Mouse (Mus musculus): ENCODE results near the gene Usp29. TPM values are rescaled to one million over a fixed set of nuclear protein-coding genes. Genes with fewer than 3 reads are reported as not detected.
"Not testable (repeated sequence)": the region's sequence is repeated elsewhere in the genome, so short reads cannot be mapped to it uniquely, and the experiment has no call there.

Gene Usp29
- polyA plus RNA-seq, 1 experiment from 2014 or later: 19.1 TPM

DNA sequence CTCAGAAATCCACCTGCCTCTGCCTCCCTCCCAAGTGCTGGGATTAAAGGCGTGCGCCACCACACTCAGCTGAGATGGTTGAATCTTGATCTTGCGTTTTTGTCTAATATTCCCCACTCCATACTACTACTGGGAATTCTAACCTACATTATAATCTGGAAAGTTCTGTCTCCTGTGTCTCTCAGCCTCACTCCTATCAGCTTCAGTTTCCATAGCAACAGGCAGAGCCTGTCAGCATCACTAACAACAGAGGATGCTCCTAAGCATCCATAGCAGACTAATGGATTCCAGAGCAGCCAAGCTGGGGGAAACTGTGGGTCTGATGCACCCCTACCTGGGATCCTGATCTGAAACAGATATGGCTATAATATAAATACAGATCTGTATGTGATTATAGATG is 193.1 kb downstream of the Usp29 start:
- ATAC-seq (ENCODE audit: low read depth): no peak

DNA sequence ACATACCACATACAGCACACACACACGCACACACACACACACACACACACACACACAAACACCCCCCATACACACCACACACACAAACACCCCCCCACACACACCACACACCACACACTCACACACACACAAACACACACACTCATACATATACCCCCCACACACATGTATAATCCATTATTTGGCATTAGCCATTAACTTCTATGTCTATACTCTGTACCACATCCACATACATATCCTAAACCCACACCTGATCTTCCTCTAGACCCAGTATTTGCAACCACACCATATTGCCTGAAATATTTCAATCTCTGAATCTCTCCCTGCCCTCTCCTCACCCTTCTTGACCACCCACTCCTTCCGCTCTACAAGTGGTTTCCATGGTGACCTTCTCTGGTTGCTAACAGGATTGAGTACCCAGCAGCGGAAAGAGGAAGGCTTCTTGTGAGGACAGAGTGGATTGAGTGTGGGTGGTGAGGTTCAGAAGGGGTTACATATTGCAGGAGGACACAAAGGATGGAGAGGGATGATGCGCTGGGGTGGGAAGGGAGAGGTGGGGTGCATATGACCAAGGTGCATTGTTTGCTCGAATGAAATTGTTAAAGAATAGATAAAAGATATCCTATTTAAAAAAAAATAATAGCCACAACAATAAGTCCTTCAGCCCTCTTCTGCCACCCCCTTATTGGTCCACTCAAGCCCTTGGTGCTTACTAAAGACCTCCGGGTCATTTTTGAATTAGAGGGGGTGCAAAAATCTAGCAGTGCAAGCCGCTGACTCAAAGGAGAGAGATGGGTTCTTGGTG is 195.8 kb downstream of the Usp29 start:
- WGBS: 57% methylated on average over 7 of the region's 7 CpGs
- H3K4me2 ChIP-seq: no peak overlapping the region
- H3K9ac ChIP-seq: no peak overlapping the region
- H3K27me3 ChIP-seq: no peaks in the 10 kb centered on the region
- H3K27ac ChIP-seq (replicated peaks): no peak overlapping the region
- no peaks in the 10 kb centered on the region for H3K9me3 ChIP-seq
- no peaks in the 10 kb centered on the region for H3K4me1 ChIP-seq (replicated peaks)
- H3K4me3 ChIP-seq: no peak overlapping the region
- no peak for ATAC-seq (ENCODE audit: low read depth)
- H3K36me3 ChIP-seq: no peaks in the 10 kb centered on the region

More for the DNA sequence above, 193.1 kb downstream of the Usp29 start:
- Histone ChIP-seq H3K4me1 (replicated peaks) (no peaks in the 10 kb centered on the region; the same call in 1 of the 2 replicates), H3K36me3 (no peaks in the 10 kb centered on the region), H3K4me2 (no peak overlapping the region), H3K4me3 (no peak overlapping the region), H3K9me3 (no peaks in the 10 kb centered on the region), H3K27ac (replicated peaks) (no peak overlapping the region), H3K9ac (no peak overlapping the region), H3K27me3 (no peaks in the 10 kb centered on the region)
- WGBS: 93% methylated on average over 3 of the region's 3 CpGs

DNA sequence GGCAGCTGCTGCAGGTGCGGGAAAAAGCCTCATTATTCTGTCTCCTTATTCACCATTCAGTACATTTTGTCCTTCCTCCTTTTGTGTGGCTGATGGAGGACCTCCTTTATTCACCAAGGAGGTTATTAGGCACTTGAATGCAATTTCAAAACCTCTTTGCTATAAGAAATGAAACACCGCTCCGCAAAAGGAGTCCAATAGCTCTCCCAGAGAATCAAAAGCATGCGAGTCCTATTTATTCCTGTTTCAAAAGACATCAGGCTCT is 196.3 kb downstream of the Usp29 start:
- Histone ChIP-seq H3K27ac (replicated peaks) (no peak overlapping the region), H3K36me3 (no peaks in the 10 kb centered on the region), H3K9me3 (no peaks in the 10 kb centered on the region), H3K9ac (no peak overlapping the region), H3K4me3 (no peak overlapping the region), H3K4me2 (no peak overlapping the region), H3K27me3 (no peaks in the 10 kb centered on the region), H3K4me1 (replicated peaks) (no peaks in the 10 kb centered on the region)
- WGBS: 48% methylated on average over 4 of the region's 4 CpGs
- ATAC-seq (ENCODE audit: low read depth): no peak

DNA sequence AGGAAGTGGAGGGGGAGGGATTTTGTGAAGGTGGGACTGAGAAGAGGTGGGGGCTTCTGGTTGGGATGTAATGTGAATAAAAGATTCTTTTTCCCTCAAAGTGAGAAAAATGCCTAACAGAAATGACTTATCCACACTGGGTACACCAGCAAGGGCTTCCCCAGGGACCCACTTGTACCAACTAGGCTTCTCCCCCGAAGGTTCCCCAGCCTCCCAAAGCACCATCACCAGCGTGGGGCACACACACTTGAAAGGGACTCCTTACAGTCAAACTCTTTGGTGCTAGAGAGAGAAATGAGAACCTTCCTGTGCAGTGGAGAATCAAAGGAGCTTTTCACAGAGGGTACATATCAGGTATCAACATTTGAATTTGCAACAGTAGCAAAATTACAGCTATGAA is 198.9 kb downstream of the Usp29 start:
- H3K4me2 ChIP-seq: no peak overlapping the region
- 60% methylated on average over 2 of the region's 2 CpGs for WGBS
- no peak overlapping the region for H3K27ac ChIP-seq (replicated peaks)
- H3K4me3 ChIP-seq: no peak overlapping the region
- ATAC-seq (ENCODE audit: low read depth): no peak
- no peaks in the 10 kb centered on the region for H3K9me3 ChIP-seq
- no peaks in the 10 kb centered on the region for H3K27me3 ChIP-seq
- no peaks in the 10 kb centered on the region for H3K36me3 ChIP-seq
- H3K4me1 ChIP-seq (replicated peaks): no peaks in the 10 kb centered on the region
- no peak overlapping the region for H3K9ac ChIP-seq

GRCm38 (mm10) chr7:6934741-6935140 is 204.4 kb downstream of the Usp29 start:
- Histone ChIP-seq H3K4me3 (no peak overlapping the region), H3K4me2 (no peak overlapping the region), H3K4me1 (replicated peaks) (0 out of 2 replicates have a peak, but pooled peaks cover 2% of the 10 kb centered on the region), H3K9me3 (no peaks in the 10 kb centered on the region), H3K27me3 (no peaks in the 10 kb centered on the region), H3K36me3 (no peaks in the 10 kb centered on the region), H3K27ac (replicated peaks) (no peak overlapping the region), H3K9ac (no peak overlapping the region)
- 59% methylated on average over 5 of the region's 5 CpGs for WGBS
- no peak for ATAC-seq (ENCODE audit: low read depth)

DNA sequence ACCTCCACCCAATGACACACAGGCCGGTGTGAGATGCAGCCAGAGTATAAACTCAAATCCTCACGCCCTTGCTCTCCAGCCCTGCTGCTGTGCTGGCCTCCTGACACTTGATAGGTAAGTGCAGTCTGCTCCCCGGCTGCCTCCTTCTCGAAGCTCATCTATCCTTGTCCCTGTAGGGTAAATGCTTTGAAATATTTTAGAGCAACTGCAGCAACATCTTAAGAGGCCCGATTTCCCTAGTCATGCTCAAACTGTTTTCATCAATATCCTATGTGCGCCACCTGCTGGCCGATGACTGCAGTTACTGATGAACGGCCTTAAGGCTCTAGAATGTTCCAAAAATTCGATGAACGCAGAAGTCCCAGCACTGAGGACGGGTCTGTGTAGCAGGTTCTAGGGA is 206.7 kb downstream of the Usp29 start:
- Histone ChIP-seq H3K27me3 (no peaks in the 10 kb centered on the region), H3K36me3 (no peaks in the 10 kb centered on the region), H3K27ac (replicated peaks) (no peak overlapping the region), H3K4me2 (no peak overlapping the region), H3K4me1 (replicated peaks) (0 out of 2 replicates have a peak, but pooled peaks cover 2% of the 10 kb centered on the region), H3K9me3 (no peaks in the 10 kb centered on the region), H3K9ac (peak overlapping the region; percentile 47; the same call in 1 of the 2 replicates), H3K4me3 (no peak overlapping the region)
- 44% methylated on average over 11 of the region's 11 CpGs for WGBS
- ATAC-seq (ENCODE audit: low read depth): peak; percentile 44; the same call in 1 of the 2 replicates

DNA sequence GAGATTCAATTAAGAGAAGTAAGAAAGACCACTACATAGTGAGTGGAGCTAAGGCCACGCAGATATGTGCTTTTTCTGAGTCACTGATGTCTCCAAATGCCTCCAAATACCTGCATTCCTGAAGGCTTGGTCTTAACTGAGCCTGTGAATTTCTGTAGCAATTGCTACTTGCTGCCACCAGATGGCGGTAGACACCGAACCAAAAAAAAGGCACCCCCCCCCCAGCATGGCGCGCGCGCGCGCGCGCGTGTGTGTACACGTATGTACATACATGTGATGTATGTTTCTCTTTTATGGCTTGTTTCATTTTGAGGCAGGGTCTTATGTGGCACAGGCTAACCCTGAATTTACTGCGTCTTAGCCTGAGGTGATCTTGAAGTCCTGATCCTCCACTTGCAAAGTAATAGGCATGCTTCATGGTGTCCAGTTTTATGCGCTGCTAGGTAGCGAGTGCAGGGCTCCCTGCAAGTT is 210.4 kb downstream of the Usp29 start:
- peak overlapping the region; percentile 46 for H3K4me2 ChIP-seq
- H3K27ac ChIP-seq (replicated peaks): no peak overlapping the region
- peak; percentile 81 for ATAC-seq (ENCODE audit: low read depth)
- 0 out of 2 replicates have a peak, but pooled peaks cover 2% of the 10 kb centered on the region for H3K4me1 ChIP-seq (replicated peaks)
- H3K27me3 ChIP-seq: no peaks in the 10 kb centered on the region
- no peaks in the 10 kb centered on the region for H3K36me3 ChIP-seq
- WGBS: 17% methylated on average over 16 of the region's 16 CpGs
- no peak overlapping the region for H3K9ac ChIP-seq
- H3K9me3 ChIP-seq: no peaks in the 10 kb centered on the region
- peak overlapping the region; percentile 17 for H3K4me3 ChIP-seq

- H3K4me2 ChIP-seq; H3K9me3 ChIP-seq; H3K27me3 ChIP-seq; H3K4me3 ChIP-seq; H3K27ac ChIP-seq (replicated peaks); H3K9ac ChIP-seq; ATAC-seq (ENCODE audit: low read depth); H3K36me3 ChIP-seq; H3K4me1 ChIP-seq (replicated peaks): not testable (repeated sequence)
- WGBS: 92% methylated on average over 20 of the region's 20 CpGs
Measured at GRCm38 (mm10) chr7:6948061-6948460, 217.7 kb downstream of the Usp29 start.

DNA sequence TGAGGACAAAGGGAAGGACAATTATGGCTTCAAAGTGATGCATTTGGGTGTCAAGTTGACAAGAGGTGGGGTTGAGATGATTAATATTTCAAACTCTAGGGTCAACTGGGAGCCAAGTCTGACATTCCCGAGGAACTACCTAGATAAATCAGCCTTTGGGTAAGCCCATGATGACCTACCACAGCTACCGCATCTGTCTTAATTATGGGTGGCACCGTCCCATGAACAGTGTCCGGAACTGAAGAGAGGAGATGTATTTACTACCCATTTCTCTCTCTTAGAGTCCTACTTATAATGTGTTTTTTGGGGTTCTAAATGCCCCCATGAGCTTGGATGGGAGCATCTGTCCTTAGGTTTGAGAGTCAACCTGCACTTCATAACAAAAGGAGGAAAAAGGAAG is 226.2 kb downstream of the Usp29 start:
- whole genome bisulfite sequencing: 88% methylated on average over 4 of the region's 4 CpGs
- H3K9ac ChIP-seq: no peak overlapping the region
- peaks cover 5% of the 10 kb centered on the region; the same call in 1 of the 2 replicates for H3K36me3 ChIP-seq

GRCm38 (mm10) chr7:6958574-6958973 is 228.2 kb downstream of the Usp29 start:
- no peaks in the 10 kb centered on the region for H3K9me3 ChIP-seq
- H3K27me3 ChIP-seq: no peaks in the 10 kb centered on the region
- H3K4me1 ChIP-seq (replicated peaks): no peaks in the 10 kb centered on the region
- no peak overlapping the region for H3K4me2 ChIP-seq
- H3K27ac ChIP-seq (replicated peaks): no peak overlapping the region
- 88% methylated on average over 1 of the region's 1 CpGs for WGBS
- no peak for ATAC-seq (ENCODE audit: low read depth)
- no peak overlapping the region for H3K9ac ChIP-seq
- peaks cover 13% of the 10 kb centered on the region for H3K36me3 ChIP-seq
- no peak overlapping the region for H3K4me3 ChIP-seq

More for the DNA sequence above, 226.2 kb downstream of the Usp29 start:
- Histone ChIP-seq H3K4me2 (no peak overlapping the region), H3K4me1 (replicated peaks) (no peaks in the 10 kb centered on the region), H3K4me3 (no peak overlapping the region), H3K27ac (replicated peaks) (no peak overlapping the region), H3K9me3 (no peaks in the 10 kb centered on the region), H3K27me3 (no peaks in the 10 kb centered on the region)
- no peak for ATAC-seq (ENCODE audit: low read depth)

DNA sequence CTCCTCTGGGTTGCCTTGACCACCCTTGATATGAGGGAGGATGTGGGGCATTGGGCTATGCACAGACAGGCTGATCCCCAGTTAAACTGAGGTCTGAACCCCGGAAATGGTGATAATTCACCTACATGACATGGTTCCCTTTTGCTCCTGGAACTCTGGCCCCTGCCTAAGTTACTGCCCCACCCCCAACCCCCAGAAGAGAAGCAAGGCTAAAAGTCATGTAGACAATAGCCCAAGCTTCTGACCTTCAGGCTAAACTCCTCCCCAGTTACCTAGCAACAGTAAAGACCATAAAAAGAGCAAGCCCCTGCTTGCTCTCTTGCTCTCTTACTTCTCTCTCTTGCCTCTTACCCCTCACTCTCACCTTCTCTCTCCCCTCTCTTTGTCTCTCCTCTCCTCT is 243.2 kb downstream of the Usp29 start:
- no peaks in the 10 kb centered on the region for H3K36me3 ChIP-seq
- 54% methylated on average over 1 of the region's 1 CpGs for WGBS
- H3K9ac ChIP-seq: no peak overlapping the region
- H3K4me3 ChIP-seq: no peak overlapping the region
- ATAC-seq (ENCODE audit: low read depth): no peak
- no peaks in the 10 kb centered on the region for H3K27me3 ChIP-seq
- H3K4me2 ChIP-seq: no peak overlapping the region
- no peak overlapping the region for H3K27ac ChIP-seq (replicated peaks)
- 0 out of 2 replicates have a peak, but pooled peaks cover 5% of the 10 kb centered on the region for H3K9me3 ChIP-seq
- no peaks in the 10 kb centered on the region for H3K4me1 ChIP-seq (replicated peaks)

- Histone ChIP-seq H3K4me1 (replicated peaks) (no peaks in the 10 kb centered on the region), H3K9ac (no peak overlapping the region), H3K4me3 (no peak overlapping the region), H3K27ac (replicated peaks) (no peak overlapping the region), H3K27me3 (no peaks in the 10 kb centered on the region), H3K4me2 (no peak overlapping the region), H3K36me3 (no peaks in the 10 kb centered on the region), H3K9me3 (0 out of 2 replicates have a peak, but pooled peaks cover 5% of the 10 kb centered on the region)
- no peak for ATAC-seq (ENCODE audit: low read depth)
- 92% methylated on average over 19 of the region's 19 CpGs for WGBS
Measured at GRCm38 (mm10) chr7:6976890-6977289, 246.5 kb downstream of the Usp29 start.

DNA sequence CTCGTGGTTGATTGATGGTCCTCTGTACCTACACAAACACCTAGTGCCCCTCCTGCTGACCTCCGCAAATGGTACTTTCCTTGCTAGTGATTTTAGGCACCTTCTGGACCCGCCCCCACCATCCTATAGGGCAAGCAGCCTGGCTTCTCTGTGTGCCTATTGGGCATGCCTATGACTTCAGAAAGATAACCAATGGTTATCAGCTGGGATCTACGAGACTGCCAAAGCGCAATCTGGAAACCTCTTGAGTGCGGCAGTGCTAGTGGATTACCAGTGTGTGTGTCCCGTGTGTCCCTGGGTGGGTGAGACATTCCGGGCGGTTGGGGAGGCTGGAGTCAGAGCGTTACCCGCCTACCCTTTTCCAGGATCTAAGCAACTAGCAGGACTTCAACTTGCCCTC is 264.9 kb downstream of the Usp29 start, which contains the start of gene Aurkc:
Gene Aurkc (plus strand): TSS at position 50 of the 400 bp plus-strand sequence.
- 87% methylated on average over 11 of the region's 11 CpGs for WGBS
- not testable (repeated sequence) for H3K9ac ChIP-seq; H3K9me3 ChIP-seq; H3K4me3 ChIP-seq; H3K27me3 ChIP-seq; H3K4me2 ChIP-seq; H3K36me3 ChIP-seq; ATAC-seq (ENCODE audit: low read depth); H3K27ac ChIP-seq (replicated peaks); H3K4me1 ChIP-seq (replicated peaks)
